Mouse (Mus musculus) brain, adult 2 months (tissue): ENCODE measurements around the gene Gm3696.
"Not testable (repeated sequence)": the region's sequence is repeated elsewhere in the genome, so short reads cannot be mapped to it uniquely, and the experiment has no call there.

ENCODE experiments used
- DNase-seq: peaks from one replicate; pipeline ENCODE4 v3.0.0; 2011; ENCODE audit warnings: low read depth, low spot score

The Gm3696 gene

GRCm38 (mm10) chr14:7100521-7100920 lies at the start of gene Gm3696:
Gm3696 (minus strand) TSS chr14:7100621.
- DNase-seq, result not testable (repeated sequence)

GRCm38 (mm10) chr14:7125312-7125711 lies 24.9 kb upstream of the Gm3696 start, which contains the start of gene Gm6676:
Gm6676 (minus strand) TSS chr14:7125412.
- not testable (repeated sequence) for DNase-seq

- DNase-seq, result peak; percentile 22
Observed at GRCm38 (mm10) chr14:7105124-7105802, 4.8 kb upstream of the Gm3696 start.

GRCm38 (mm10) chr14:7044870-7045269 lies 55.6 kb downstream of the Gm3696 start, which contains the start of gene Gm3685:
Gm3685 (minus strand) TSS chr14:7044970.
- DNase-seq, result not testable (repeated sequence)
